Comparison of ENCODE assay signal across 34 mouse cellular contexts in the genomic region with DNA sequence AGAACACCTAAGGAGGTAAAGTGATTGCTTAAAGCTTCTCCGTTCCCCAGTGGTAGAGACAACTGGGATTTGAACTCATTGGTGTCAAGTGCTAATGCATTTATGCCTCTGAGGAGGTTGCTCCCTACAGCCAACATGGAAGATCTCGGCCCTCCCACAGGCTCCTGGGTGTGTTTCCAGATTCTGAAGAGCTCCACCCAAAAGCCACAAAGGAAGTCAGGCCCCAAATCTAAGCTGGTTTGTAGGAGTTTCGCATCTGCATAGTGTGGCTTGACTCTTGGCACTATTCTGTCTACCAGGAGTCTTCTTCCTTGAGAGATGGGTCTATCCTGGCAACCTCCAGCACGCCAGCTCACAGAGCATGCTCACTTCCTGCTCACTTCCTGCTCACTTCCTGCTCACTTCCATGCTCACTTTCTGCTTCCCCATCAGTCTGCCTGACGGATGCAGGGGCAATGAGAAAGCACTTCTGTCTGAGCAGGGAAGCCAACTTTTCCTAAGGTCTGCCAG. TPM values are rescaled to one million over a fixed set of nuclear protein-coding genes. Genes with fewer than 3 reads are reported as not detected.
DNase-seq lines count a peak whose midpoint lies in the region; ATAC-seq lines count a peak whose summit lies in the region.
"Had no signal": no experiment of that assay in that cellular context is flagged by ENCODE, and none has a peak within 500 bp of the region (broad histone marks: within the 10 kb centered on the region; RNA-seq: fewer than 3 reads in every experiment).

No protein-coding gene starts in this region.

- peak; percentile 95 for DNase-seq in heart, adult 11 months
- DNase-seq in heart, postnatal 4 days, result no peak
- DNase-seq in ES-CJ7 (ENCODE audit: low read depth, low spot score), result peak; percentile 26
- DNase-seq in layer of hippocampus, adult 8-10 months (ENCODE audit: low spot score in 2 of 2), result no peak
- DNase-seq in cerebellum, adult 8-10 months, result no peak
- no peak for DNase-seq in midbrain, embryonic 10.5 days (ENCODE audit: low spot score)
- DNase-seq: adrenal gland, adult 8-10 months; cerebellum, adult 11-12 months; cerebellum, postnatal 14 days; gastrocnemius, postnatal 36 days; kidney, adult 18-20 months; kidney, postnatal 25 days; liver, embryonic 13.5 days; lung, adult 18-20 months; lung, postnatal 4 days; thymus, adult 2 months; thymus, postnatal 36 days had no signal

- H3K4me3 ChIP-seq in midbrain, embryonic 10.5 days, result no peak overlapping the region
- H3K4me3 ChIP-seq: heart, embryonic 10.5 days; kidney, embryonic 15.5 days; layer of hippocampus, adult 2 months; limb, embryonic 10.5 days; limb, embryonic 15.5 days; liver, embryonic 13.5 days; midbrain, embryonic 13.5 days had no signal

- peaks cover 25% of the 10 kb centered on the region for H3K4me1 ChIP-seq in midbrain, embryonic 10.5 days

- peaks cover 52% of the 10 kb centered on the region for H3K36me3 ChIP-seq in midbrain, embryonic 10.5 days

- 83% methylated on average over 5 of the region's 5 CpGs for WGBS in midbrain, embryonic 10.5 days

- no peak overlapping the region for H3K27ac ChIP-seq in midbrain, embryonic 10.5 days (replicated peaks)
- H3K27ac ChIP-seq: heart, embryonic 10.5 days; hindbrain, embryonic 14.5 days; kidney, embryonic 15.5 days; layer of hippocampus, adult 2 months; limb, embryonic 10.5 days; limb, embryonic 15.5 days; liver, embryonic 13.5 days; midbrain, embryonic 13.5 days had no signal

- peak; percentile 57 for ATAC-seq in common myeloid progenitor, adult 5-6 weeks (replicated peaks; ENCODE audit: low read depth, poor library complexity, severe bottlenecking)
- ATAC-seq in megakaryocyte, adult 5-6 weeks (ENCODE audit: poor library complexity, severe bottlenecking), result peak; percentile 55
- ATAC-seq: activated CD4-positive, CD25-positive, alpha-beta regulatory T cell, adult 4 months; forebrain, embryonic 14.5 days; lung, postnatal 0 days; midbrain, embryonic 13.5 days had no signal

- no peaks in the 10 kb centered on the region for H3K9me3 ChIP-seq in midbrain, embryonic 10.5 days (replicated peaks)
- H3K9me3 ChIP-seq: heart, embryonic 10.5 days; kidney, embryonic 15.5 days; limb, embryonic 10.5 days; limb, embryonic 15.5 days; liver, embryonic 13.5 days; midbrain, embryonic 13.5 days had no signal

- peaks cover 2% of the 10 kb centered on the region for H3K27me3 ChIP-seq in midbrain, embryonic 10.5 days (ENCODE audit: low read depth, poor library complexity, severe bottlenecking)
- H3K27me3 ChIP-seq: kidney, embryonic 15.5 days; limb, embryonic 15.5 days; midbrain, embryonic 13.5 days had no signal

RNA-seq across cellular contexts. Expression of a gene that starts 4.5 kb away (rescaled TPM):
- total RNA-seq in heart, postnatal 4 days (2021), result 10 to 100 TPM; 86.6 to 89.9 TPM
- 22.4 TPM in 2 replicates for total RNA-seq in common myeloid progenitor, adult 5-6 weeks (2017)
- 108 and 122 TPM in 2 replicates for total RNA-seq in megakaryocyte, adult 5-6 weeks (2015)
- total RNA-seq in megakaryocyte, adult 5-6 weeks (2017), result 174 and 241 TPM in 2 replicates
- 10 to 100 TPM; 68.8 to 72.9 (median 71.6) TPM for total RNA-seq in layer of hippocampus, adult 8-10 months (2022)
- polyA plus RNA-seq in midbrain, embryonic 10.5 days (2016; fragmentation: Nextera tagmentation; extraction: Ambion mirVana), result 83.2 and 93.6 TPM in 2 replicates

RNA-seq across cellular contexts. Expression of a gene that starts 51.9 kb away (rescaled TPM):
- total RNA-seq in heart, postnatal 4 days (2021), result not detected
- 0.37 TPM in 1 of 2 replicates, not detected in the other for total RNA-seq in common myeloid progenitor, adult 5-6 weeks (2017)
- total RNA-seq in megakaryocyte, adult 5-6 weeks (2015), result not detected in 2 replicates
- not detected in 2 replicates for total RNA-seq in megakaryocyte, adult 5-6 weeks (2017)
- total RNA-seq in layer of hippocampus, adult 8-10 months (2022), result not detected
- 0.05 and 0.09 TPM in 2 replicates for polyA plus RNA-seq in midbrain, embryonic 10.5 days (2016; fragmentation: Nextera tagmentation; extraction: Ambion mirVana)
- total RNA-seq: gastrocnemius, postnatal 36 days; hematopoietic stem cell, adult 5-6 weeks; layer of hippocampus, adult 2 months; layer of hippocampus, postnatal 25 days had no signal
- polyA plus RNA-seq: embryonic facial prominence, embryonic 11.5 days; heart, embryonic 16.5 days; hindbrain, embryonic 14.5 days; kidney, embryonic 15.5 days; limb, embryonic 10.5 days; limb, embryonic 15.5 days; liver, embryonic 13.5 days; midbrain, embryonic 13.5 days; neural tube, embryonic 14.5 days had no signal

Comparison
In these comparisons a context has a peak if more than half of its experiments do, and no peak if none do; other contexts are left out.
1. DNase-seq: peak in heart, adult 11 months (single experiment) and ES-CJ7 (single experiment); none in heart, postnatal 4 days (single experiment), layer of hippocampus, adult 8-10 months (0 of 2), cerebellum, adult 8-10 months (single experiment) and midbrain, embryonic 10.5 days (single experiment).